Mouse (Mus musculus): Measurements from ENCODE around the gene Klhl3.

The Klhl3 gene

DNA sequence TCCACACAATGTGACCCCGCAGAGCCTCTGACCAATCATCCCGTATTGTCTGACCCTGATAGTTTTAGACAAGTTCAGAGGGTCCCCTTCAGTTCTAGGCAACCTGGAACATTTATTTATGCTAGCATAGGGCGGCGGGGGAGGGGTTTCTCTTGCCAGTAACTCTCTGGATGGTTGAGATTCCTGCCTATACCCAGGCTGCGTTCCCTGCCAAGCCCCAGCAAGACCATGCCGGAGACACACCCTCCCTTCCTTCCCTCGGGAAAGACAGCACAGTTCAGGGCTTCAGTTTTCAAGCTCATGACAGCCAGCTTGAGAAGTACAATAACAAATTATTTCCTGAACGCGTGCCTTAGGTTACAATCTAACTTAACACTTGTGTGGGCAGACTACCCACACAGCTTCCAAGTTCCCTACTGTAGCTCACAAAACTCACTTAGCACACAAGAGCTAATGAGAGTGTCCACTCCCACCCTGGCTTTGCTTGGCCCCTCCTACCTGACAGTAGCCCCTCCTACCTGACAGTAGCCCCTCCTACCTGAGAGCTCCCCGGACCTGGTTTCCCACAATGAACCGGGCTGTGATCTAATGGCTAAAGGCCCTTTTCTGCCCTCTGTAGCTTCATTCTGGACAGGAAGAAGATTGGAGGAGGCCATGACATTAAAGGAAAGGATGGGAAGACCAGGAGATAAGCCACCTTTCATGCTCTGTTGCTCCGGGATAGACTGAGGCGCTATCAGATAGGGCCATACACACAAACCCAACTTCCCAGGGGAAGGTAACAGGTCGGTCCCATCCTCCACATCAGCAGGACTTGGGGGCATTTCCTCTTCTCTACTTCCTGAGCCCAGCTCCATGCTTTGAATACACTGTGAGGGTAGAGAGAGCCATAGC, 46.6 kb downstream of the Klhl3 start:
- no peak for DNase-seq (ENCODE audit: low spot score in 2 of 2)

DNA sequence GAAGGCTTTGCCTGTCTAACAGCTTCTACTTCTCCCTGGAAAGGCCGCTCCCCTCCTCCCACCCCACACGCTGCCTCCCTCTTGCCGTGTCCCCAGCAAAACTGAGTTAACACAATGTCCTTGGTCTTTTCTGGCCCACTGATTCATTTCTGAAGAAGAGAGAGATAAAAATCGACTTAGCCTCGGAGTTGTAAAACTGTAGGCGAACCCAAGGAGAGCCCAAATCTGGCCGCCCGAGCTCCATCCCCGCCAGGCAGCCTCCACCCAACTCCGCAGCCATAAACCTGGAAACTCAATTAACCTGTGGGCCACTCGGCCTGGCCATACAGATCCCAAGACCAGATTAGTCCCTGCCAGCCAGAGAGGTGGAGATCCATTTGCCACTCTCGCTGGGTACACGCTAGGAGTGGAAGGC, 47.3 kb downstream of the Klhl3 start:
- no peak for DNase-seq (ENCODE audit: low spot score in 2 of 2)

DNA sequence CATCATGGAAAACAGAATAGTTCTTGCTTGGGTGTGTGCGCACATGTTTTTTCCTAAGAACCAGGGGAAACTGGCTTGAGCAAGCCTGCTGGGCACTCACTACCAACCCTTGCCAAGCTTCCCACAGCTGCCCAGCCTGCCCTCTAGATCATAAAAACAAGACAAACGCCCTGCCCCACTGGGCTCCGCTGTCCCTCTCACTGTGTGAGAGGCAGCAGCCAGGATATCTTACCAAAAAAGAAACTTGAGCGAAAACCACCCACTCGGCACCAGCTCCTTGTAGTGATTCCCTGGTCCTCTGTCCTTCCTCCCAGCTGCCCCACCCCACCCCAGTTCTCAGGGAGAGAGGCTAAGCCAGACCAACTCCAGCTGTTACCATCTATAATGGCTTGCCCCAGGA, 48.1 kb downstream of the Klhl3 start:
- no peak for DNase-seq (ENCODE audit: low spot score in 2 of 2)

DNA sequence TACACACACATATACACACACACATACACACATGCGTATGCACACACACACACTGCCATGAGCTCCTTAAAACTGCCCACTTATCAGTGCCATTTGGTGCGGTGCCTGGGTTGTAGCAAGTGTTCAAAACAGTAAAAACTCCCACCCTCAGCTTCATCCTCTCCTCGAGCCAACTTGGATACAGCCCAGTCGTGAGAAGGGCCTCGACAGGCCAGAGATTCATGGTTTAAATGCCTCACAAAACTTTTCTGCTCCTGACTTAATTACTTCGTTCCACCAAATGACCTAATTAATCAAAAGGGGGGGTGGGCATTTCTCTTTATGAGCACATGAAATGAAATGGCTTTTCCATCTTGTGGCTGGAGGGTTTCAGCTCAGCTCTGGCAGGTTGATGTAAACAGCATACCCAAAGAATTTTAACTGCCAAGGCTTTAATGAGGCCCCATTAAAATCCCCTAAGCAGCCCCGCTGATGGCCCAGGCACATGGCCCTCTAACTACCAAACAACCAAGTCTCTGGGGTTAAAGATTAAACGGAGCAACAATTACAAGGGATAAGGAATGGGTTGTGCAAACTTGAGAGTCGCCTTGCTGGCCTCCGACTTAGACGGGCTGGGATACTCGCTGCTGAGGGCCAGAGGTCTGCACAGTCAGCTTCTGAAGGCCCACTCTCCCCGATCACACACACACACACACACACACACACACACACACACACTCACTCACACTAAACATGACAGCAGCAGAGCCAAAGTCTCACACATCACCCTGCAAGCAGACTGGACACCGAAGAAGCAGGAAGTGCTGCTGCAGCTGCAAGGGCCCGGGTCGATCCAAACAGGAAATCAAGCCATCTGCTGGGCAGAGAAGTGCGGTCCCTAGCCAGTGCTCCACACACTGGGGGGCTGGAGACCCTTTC, 55.2 kb downstream of the Klhl3 start:
- DNase-seq (ENCODE audit: low spot score in 2 of 2): no peak

DNA sequence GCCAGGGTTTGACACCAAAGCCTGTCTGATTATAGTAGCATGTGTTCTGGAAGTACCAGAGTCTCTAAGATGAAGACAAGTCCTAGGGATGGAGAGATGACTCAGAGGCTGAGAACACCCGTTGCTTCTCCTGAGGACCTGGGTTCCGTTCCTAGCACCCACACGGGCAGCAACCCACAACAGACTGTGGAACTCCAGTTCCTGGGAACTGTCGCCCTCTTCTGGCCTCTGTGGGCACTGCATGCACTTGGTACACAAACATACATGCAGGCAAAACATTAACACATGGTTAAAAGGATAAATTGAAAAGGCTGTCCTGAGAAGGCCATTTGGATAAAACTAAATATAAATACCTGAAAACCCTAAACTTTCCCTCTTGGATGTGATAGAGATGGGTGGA, 56.8 kb downstream of the Klhl3 start:
- no peak for DNase-seq (ENCODE audit: low spot score in 2 of 2)

DNA sequence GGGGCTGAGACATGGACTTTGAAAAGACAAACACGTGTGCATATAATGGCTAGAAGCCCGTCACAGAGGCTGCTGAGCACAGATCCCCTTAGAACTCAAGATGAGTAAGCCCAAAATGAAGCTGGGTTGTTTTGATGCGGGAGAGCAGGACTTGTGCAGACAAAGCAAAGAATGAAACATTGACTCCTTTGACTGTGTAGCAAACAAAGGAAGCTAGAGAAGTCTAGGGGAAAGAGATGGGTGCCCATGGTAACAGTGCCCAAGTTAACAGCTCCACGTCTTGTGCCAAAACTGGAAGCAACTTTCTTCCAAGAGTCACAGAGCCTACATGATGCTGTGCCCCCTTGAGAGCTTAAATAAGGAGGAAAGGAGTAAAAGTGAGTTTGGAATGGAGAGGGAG, 59.8 kb downstream of the Klhl3 start:
- no peak for DNase-seq (ENCODE audit: low spot score in 2 of 2)

DNA sequence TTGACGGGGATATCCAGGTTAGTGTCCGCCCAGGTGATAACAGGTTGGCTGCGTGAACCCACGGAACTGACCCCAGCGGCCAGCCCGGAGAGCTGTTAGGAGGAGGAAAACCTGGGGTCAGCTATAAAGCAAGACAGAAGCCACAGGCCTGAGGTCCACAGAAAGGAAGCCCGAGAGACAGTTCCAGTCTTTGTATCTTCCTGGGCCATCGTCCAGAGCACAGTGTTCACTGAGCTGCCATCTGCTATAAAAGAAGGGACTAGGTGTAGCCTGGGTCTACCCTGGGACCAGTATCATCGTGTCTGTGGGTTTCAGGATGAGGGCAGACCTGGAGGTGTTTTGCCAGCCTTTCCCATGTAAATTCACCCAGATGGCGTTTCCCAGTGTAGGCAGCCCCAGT, 61.7 kb downstream of the Klhl3 start:
- no peak for DNase-seq (ENCODE audit: low spot score in 2 of 2)

DNA sequence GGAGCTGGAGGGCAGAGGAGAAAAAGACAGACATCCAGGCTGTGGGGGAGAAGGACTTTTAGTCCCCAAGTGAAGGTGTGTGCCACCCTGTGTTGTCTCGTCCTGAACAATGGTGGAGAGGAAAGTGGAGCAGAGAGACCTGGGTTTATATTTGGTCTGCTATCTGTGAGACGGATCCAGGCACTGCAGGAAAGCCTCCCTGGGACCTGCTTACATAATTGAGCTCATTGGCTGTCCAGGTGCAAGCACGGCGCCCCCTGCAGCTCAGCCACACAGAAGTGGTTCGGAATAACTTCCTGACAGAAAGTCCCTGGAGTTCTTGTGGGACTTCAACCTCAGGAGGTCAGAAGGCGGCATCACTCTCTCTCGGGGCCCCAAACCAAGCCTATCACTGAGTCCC, 62.1 kb downstream of the Klhl3 start:
- no peak for DNase-seq (ENCODE audit: low spot score in 2 of 2)

DNA sequence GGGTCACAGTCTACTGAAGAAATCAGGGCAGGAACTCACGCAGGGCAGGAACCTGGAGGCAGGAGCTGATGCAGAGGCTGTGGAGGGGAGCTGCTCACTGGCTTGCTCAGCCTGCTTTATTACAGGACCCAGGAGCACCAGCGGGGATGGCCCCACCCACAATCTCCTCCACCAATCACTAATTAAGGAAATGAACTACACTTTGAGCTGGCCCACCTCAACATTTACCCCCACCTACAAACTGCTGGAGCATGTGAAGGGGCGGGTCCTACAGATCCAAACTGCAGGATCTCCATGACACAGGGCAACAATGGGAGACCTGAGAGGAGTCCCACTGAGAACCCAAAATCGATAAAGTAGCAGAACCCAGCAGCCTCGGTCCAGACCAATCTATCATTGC, 64.3 kb downstream of the Klhl3 start:
- DNase-seq (ENCODE audit: low spot score in 2 of 2): no peak

DNA sequence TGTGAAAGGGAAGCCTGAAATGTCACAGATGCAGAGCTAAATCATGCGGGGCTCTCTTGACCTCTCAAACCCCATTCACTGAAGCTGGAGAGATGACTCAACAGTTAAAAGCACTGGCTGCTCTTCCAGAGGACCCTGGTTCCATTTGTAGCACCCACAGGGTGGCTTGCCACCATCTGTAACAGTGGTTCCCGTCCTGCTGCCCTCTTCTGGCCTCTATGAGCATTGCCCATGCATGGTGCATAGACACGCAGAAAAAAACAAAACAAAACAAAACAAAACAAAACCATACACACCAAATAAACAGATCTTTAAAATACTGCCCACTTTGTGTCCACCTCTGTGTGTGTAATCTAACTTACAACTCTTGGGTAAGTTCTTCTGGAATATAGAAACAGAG, 65.3 kb downstream of the Klhl3 start:
- DNase-seq (ENCODE audit: low spot score in 2 of 2): no peak

DNA sequence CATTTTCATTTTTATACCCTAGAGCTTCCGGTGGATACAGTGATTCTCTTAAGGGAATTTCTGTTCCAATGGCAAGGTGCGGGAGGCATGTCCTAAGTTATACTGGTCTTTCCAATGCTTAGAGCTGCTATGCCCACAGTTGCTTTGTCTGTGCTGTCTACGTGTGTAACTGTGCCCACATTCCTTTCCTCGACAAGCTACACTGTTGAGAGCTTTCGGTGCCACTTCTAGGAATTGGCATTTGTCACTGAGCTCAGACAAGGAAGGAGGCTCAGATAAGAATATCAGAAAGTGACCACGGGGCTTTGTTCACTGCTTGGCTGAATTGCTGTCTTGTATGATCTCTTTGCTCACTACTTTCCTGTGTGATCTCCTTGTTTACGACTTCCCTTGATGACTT, 67.2 kb downstream of the Klhl3 start:
- no peak for DNase-seq (ENCODE audit: low spot score in 2 of 2)

DNA sequence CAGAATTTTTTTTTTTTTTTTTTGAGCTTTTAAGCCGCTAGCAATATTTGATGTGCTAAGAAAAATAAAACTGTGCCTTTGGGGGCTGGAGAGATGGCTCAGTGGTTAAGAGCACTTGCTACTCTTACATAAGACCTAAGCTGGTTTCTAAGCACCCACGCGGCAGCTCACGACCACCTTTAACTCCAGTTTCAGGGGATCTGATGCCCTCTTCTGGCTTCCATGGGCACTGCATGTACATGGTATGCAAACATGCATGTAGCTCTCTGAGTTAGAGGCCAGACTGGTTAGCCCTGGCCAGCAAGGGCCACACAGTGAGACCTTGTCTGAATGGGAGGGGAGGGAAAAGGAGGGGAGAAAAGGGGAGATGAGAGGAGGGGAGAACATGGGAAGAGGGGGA, 68.1 kb downstream of the Klhl3 start:
- peak in 1 of 2 experiments; percentile 47 for DNase-seq (ENCODE audit: low spot score in 2 of 2)

DNA sequence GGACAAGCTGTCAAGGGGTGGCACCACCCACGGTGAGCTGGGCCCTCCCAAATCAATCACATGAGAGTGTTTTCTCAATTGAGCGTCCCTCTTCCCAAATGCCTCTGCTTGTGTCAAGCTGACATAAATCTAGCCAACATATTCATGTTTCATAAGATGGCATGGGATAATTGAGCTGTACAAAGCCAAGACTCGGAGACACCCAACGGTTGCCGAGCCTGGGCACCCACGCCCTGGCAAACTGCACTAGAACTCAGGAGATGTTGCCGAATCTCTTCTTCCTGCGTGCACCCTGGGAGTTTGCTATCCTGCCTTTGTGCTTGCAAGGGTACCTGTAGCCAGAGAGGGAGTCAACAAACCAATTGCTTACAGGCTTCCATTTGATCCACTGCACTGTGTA, 70.1 kb downstream of the Klhl3 start:
- DNase-seq (ENCODE audit: low spot score in 2 of 2): no peak

DNA sequence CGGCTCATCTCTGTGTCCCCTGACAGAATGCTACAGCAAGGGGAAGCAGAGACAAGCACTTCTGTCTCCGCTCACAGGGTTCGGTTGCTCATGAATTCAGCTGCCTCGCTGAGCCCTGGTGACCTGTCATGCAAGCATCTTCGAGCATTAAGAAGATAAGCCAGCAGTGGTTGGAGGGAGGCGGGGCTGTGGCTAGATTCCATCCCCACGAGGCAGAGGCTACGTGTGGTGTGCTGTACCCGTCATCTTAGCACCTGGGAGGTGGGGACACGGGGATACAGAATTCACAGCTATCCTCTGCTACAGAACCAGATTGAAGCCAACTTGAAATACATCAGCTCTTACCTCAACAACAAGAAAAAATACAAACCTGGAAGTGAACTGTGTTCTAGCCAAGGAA, 73.3 kb downstream of the Klhl3 start:
- DNase-seq (ENCODE audit: low spot score in 2 of 2): no peak

DNA sequence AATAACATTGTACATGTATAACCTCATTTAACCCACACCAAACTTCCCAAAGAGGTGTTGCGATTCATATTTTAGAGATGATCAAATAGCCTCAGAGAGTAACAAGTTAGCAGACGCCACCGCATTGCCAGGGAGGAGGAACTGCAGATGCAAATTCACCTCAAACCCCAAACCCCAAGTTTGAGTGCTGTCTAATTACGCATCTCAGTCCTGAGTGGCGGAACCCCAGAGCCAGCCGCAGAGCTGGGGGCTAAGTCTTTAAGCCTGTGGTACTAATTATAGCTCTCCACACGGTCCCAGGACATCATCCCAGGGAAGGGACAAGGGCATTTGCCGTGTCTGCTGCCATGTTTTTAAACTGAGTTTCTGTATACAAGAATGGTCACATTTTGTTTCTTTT, 75.9 kb downstream of the Klhl3 start:
- DNase-seq (ENCODE audit: low spot score in 2 of 2): no peak

DNA sequence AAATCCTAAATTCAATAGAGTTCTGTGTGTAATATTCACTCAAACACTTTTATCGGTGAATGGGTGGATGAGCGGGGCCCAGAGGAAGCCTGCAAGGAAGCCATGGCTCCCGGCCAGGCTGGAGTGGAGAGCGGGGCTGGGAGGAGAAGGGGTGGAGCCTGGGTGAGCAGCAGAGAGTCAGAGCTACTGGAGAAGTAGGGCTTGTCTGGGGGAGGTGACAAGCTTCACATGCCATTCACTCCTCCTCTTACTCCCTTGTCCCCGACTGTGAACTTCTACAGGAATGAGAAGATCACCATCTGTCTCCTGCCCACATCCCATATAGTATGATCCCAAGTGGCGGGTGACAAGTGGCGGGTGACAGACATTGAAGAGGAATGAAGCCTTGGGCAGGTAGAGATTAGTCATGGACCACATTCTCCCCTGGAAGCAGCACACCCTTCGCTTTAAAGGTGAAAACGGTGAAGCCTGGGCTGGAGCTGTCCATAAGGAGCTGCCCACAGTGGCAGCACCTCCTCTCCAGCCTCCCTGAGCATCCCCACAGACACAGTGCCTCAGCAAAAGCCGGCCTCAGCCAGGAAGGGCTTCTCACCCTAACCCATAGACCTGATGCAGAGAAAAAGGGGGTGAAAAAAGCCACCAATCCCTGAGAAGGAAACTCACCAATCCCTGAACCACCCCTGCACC, 77.8 kb downstream of the Klhl3 start:
- peak; percentile 37 to 67 for DNase-seq (ENCODE audit: low spot score in 2 of 2)

DNA sequence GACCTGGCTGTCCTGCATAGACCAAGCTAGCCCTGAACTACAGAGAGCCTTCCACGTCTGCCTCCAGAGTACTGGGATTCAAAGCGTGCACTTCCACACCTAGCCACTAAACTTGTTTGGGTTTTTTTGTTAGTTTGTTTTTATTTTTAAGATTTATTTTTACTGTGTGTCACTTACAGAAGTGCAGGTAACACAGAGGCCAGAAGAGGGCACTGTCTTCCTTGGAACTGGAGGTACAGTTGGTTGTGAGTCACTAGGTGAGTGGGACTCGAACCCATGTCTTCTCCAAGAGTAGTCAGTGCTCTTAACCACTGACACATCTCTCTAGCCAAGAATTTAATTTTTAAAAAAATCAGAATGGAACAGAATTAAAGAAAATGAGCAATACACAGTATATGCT, 78.4 kb downstream of the Klhl3 start:
- DNase-seq (ENCODE audit: low spot score in 2 of 2): no peak

DNA sequence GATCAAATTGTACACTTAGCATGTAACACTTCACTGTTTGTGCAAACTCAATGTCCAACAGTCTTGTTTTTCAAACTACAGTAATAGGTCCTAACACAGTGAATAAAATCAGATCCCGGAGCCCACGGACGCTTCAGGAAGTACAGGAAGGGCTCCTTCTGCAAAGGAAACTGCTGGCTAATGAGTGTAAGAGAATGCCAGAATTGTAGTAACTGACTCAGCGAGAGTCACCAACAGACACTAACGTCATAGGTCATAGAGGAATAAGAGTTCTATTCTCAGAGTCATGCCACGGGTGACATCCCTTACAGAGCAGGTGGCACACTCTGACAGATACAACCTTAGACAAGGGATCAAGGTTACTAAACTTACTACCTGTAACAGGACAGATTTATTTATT, 78.9 kb downstream of the Klhl3 start:
- no peak for DNase-seq (ENCODE audit: low spot score in 2 of 2)

DNA sequence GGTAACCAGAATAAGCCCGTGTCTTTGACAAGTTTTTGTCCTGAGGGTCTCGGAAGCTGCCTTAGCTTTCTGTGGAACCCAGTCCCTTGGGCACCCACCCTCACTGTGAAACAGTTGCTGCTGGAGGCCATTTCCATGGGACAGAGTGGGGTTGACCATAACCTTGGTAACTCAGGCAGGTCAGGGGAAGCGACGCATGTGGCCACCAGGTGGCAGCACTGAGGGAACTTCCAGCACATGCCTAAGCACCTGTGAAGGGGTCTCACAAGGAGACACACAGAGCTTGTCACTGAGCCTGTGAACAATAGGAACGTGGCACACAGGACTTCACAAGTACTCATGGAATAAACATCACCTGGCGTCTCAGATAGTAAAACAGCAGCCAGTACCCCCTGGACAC, 81.6 kb downstream of the Klhl3 start:
- peak; percentile 57 to 59 for DNase-seq (ENCODE audit: low spot score in 2 of 2)

DNA sequence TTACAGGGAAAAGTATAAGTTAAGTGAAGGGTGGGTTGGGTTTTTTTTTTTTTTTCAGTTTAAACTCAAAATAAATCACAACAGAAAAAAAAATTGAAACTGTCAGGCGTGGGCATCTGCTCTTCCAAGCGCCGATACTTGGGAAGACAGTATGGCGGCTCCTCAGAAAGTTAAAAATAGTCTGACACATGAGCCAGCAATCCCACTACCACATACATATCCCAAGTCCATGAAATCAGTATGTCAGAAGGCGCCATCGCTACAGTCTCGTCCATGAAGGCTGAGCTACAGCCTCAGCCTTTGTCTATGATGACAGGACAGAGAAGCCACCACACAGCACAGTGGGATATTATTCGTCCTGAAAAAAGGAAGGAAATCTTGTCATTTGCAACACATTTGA, 86.3 kb downstream of the Klhl3 start:
- DNase-seq (ENCODE audit: low spot score in 2 of 2): no peak

DNA sequence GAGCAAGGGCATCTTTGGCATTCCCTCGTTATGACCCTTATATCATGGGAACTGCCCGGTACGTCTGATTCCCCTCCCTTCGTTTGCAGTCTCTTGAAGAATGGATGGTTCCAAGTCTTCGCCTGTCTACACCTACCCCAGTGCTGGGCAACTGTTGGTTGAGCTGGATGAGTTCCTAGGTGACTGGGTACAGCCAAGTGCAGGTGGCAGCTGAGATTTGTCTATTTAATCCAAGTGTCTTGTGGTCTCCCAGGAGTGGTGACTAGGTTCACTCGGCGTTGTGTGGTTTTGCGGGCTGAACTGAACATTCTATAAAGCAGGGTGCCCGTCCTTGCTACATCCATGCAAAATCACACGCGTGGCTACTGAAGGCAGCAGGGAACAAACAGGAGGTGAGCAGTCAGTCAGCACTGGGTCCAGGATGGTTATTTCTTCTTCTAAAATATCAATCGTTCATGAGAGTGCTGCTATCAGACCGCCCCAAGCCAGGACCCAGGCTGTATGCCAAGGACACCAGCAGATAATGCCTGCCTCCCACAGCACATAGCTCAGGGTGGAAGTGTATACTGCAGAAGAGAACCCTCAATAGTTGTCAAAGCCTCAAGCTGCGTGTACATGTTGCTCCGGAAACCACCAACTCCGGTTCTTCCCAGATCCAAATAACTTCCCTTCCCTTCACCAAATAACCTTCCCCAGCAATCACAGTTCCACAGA, 87.5 kb downstream of the Klhl3 start:
- DNase-seq (ENCODE audit: low spot score in 2 of 2): no peak
